Mouse (Mus musculus): ENCODE measurements around the gene Casz1.

The Casz1 gene

GRCm38 (mm10) chr4:148943099-148943498, 138.9 kb downstream of the Casz1 start:
- DNase-seq = no peak

- DNase-seq = peak; percentile 15
These were observed 141.2 kb downstream of the Casz1 start for GRCm38 (mm10) chr4:148945476-148945881.

GRCm38 (mm10) chr4:148946071-148946470, 141.8 kb downstream of the Casz1 start:
- DNase-seq = no peak

GRCm38 (mm10) chr4:148947833-148948388, 143.7 kb downstream of the Casz1 start:
- DNase-seq = no peak

GRCm38 (mm10) chr4:148950487-148950886, 146.3 kb downstream of the Casz1 start:
- no peak for DNase-seq

GRCm38 (mm10) chr4:148950932-148951650, 146.9 kb downstream of the Casz1 start:
- peak; percentile 24 for DNase-seq

GRCm38 (mm10) chr4:148951821-148952291, 147.6 kb downstream of the Casz1 start:
- DNase-seq = peak; percentile 23

- DNase-seq = no peak
These were observed 148.3 kb downstream of the Casz1 start for GRCm38 (mm10) chr4:148952328-148953222.

GRCm38 (mm10) chr4:148955131-148955813, 151.0 kb downstream of the Casz1 start:
- DNase-seq = peak; percentile 26

- no peak for DNase-seq
These were observed 155.8 kb downstream of the Casz1 start for GRCm38 (mm10) chr4:148960011-148960410.

- DNase-seq = no peak
These were observed 156.9 kb downstream of the Casz1 start for GRCm38 (mm10) chr4:148961081-148961480.

- no peak for DNase-seq
These were observed 157.9 kb downstream of the Casz1 start for GRCm38 (mm10) chr4:148962096-148962495.

- no peak for DNase-seq
These were observed 160.5 kb downstream of the Casz1 start for GRCm38 (mm10) chr4:148964541-148965310.

GRCm38 (mm10) chr4:148966132-148966531, 161.9 kb downstream of the Casz1 start:
- DNase-seq = no peak

- no peak for DNase-seq
These were observed 164.6 kb downstream of the Casz1 start for GRCm38 (mm10) chr4:148968859-148969258.

- no peak for DNase-seq
These were observed 165.4 kb downstream of the Casz1 start for GRCm38 (mm10) chr4:148969610-148970009.

- DNase-seq = no peak
These were observed 166.5 kb downstream of the Casz1 start for GRCm38 (mm10) chr4:148970742-148971141.

- DNase-seq = no peak
These were observed 167.5 kb downstream of the Casz1 start for GRCm38 (mm10) chr4:148971613-148972242.

GRCm38 (mm10) chr4:148972707-148973106, 168.5 kb downstream of the Casz1 start:
- DNase-seq = no peak

GRCm38 (mm10) chr4:148973387-148973786, 169.2 kb downstream of the Casz1 start:
- no peak for DNase-seq

GRCm38 (mm10) chr4:148974833-148975232, 170.6 kb downstream of the Casz1 start:
- no peak for DNase-seq
